Mouse (Mus musculus): ENCODE measurements around the gene Shisa5. TPM values are rescaled to one million over a fixed set of nuclear protein-coding genes. Genes with fewer than 3 reads are reported as not detected.

Gene Shisa5
- total and polyA plus RNA-seq, 3 experiments, result 153 to 170 (median 166) TPM

Other genes with a start within 250 kb of the Shisa5 start
- 4.4 and 6.6 TPM in 2 replicates for gene Nckipsd, start 230.2 kb upstream of the Shisa5 start, total RNA-seq (2012; rRNA removed)
- gene Nckipsd, start 230.2 kb upstream of the Shisa5 start, total RNA-seq (2014; rRNA removed), result 5.1 and 6.4 TPM in 2 replicates
- gene Nckipsd, start 230.2 kb upstream of the Shisa5 start, polyA plus RNA-seq (2012; ENCODE audit: insufficient read length, low read depth), result 11.9 and 13.2 TPM in 2 replicates
- 0.04 and 0.29 TPM in 2 replicates for gene Celsr3, start 212.2 kb upstream of the Shisa5 start, total RNA-seq (2012; rRNA removed)
- not detected in 2 replicates for gene Celsr3, start 212.2 kb upstream of the Shisa5 start, total RNA-seq (2014; rRNA removed)
- gene Celsr3, start 212.2 kb upstream of the Shisa5 start, polyA plus RNA-seq (2012; ENCODE audit: insufficient read length, low read depth), result 0.04 TPM in 1 of 2 replicates, not detected in the other
- gene Slc26a6, start 185.3 kb upstream of the Shisa5 start, total RNA-seq (2012; rRNA removed), result 5.0 and 5.2 TPM in 2 replicates
- gene Slc26a6, start 185.3 kb upstream of the Shisa5 start, total RNA-seq (2014; rRNA removed), result 3.4 and 5.0 TPM in 2 replicates
- 8.3 and 10.0 TPM in 2 replicates for gene Slc26a6, start 185.3 kb upstream of the Shisa5 start, polyA plus RNA-seq (2012; ENCODE audit: insufficient read length, low read depth)
- gene Tmem89, start 123.9 kb upstream of the Shisa5 start, total RNA-seq (2012; rRNA removed), result not detected in 2 replicates
- not detected in 2 replicates for gene Tmem89, start 123.9 kb upstream of the Shisa5 start, total RNA-seq (2014; rRNA removed)
- gene Tmem89, start 123.9 kb upstream of the Shisa5 start, polyA plus RNA-seq (2012; ENCODE audit: insufficient read length, low read depth), result not detected in 2 replicates
- 327 and 351 TPM in 2 replicates for gene Uqcrc1, start 101.9 kb upstream of the Shisa5 start, total RNA-seq (2012; rRNA removed)
- 301 and 326 TPM in 2 replicates for gene Uqcrc1, start 101.9 kb upstream of the Shisa5 start, total RNA-seq (2014; rRNA removed)
- gene Uqcrc1, start 101.9 kb upstream of the Shisa5 start, polyA plus RNA-seq (2012; ENCODE audit: insufficient read length, low read depth), result 293 and 301 TPM in 2 replicates
- 0.98 and 1.1 TPM in 2 replicates for gene Col7a1, start 85.0 kb upstream of the Shisa5 start, total RNA-seq (2012; rRNA removed)
- 0.31 and 0.86 TPM in 2 replicates for gene Col7a1, start 85.0 kb upstream of the Shisa5 start, total RNA-seq (2014; rRNA removed)
- gene Col7a1, start 85.0 kb upstream of the Shisa5 start, polyA plus RNA-seq (2012; ENCODE audit: insufficient read length, low read depth), result 2.0 and 3.0 TPM in 2 replicates
- gene Ucn2, start 52.6 kb upstream of the Shisa5 start, total RNA-seq (2012; rRNA removed), result not detected in 2 replicates
- gene Ucn2, start 52.6 kb upstream of the Shisa5 start, total RNA-seq (2014; rRNA removed), result not detected in 2 replicates
- gene Ucn2, start 52.6 kb upstream of the Shisa5 start, polyA plus RNA-seq (2012; ENCODE audit: insufficient read length, low read depth), result 0.40 and 0.49 TPM in 2 replicates
- gene Pfkfb4, start 46.8 kb upstream of the Shisa5 start, total RNA-seq (2012; rRNA removed), result 4.5 and 5.1 TPM in 2 replicates
- gene Pfkfb4, start 46.8 kb upstream of the Shisa5 start, total RNA-seq (2014; rRNA removed), result 5.9 and 6.5 TPM in 2 replicates
- 6.0 and 6.7 TPM in 2 replicates for gene Pfkfb4, start 46.8 kb upstream of the Shisa5 start, polyA plus RNA-seq (2012; ENCODE audit: insufficient read length, low read depth)
- 20.8 and 31.5 TPM in 2 replicates for gene Trex1, start 21.2 kb downstream of the Shisa5 start, total RNA-seq (2012; rRNA removed)
- 20.1 and 21.1 TPM in 2 replicates for gene Trex1, start 21.2 kb downstream of the Shisa5 start, total RNA-seq (2014; rRNA removed)
- 15.8 and 22.9 TPM in 2 replicates for gene Trex1, start 21.2 kb downstream of the Shisa5 start, polyA plus RNA-seq (2012; ENCODE audit: insufficient read length, low read depth)
- gene Atrip, start 35.6 kb downstream of the Shisa5 start, total RNA-seq (2012; rRNA removed), result 18.0 and 19.3 TPM in 2 replicates
- 16.2 and 17.6 TPM in 2 replicates for gene Atrip, start 35.6 kb downstream of the Shisa5 start, total RNA-seq (2014; rRNA removed)
- gene Atrip, start 35.6 kb downstream of the Shisa5 start, polyA plus RNA-seq (2012; ENCODE audit: insufficient read length, low read depth), result 21.3 and 24.1 TPM in 2 replicates
- gene Ccdc51, start 43.9 kb downstream of the Shisa5 start, total RNA-seq (2012; rRNA removed), result 18.2 TPM in 2 replicates
- 15.9 and 16.2 TPM in 2 replicates for gene Ccdc51, start 43.9 kb downstream of the Shisa5 start, total RNA-seq (2014; rRNA removed)
- 7.6 and 8.6 TPM in 2 replicates for gene Ccdc51, start 43.9 kb downstream of the Shisa5 start, polyA plus RNA-seq (2012; ENCODE audit: insufficient read length, low read depth)
- 255 and 369 TPM in 2 replicates for gene Tma7, start 44.0 kb downstream of the Shisa5 start, total RNA-seq (2012; rRNA removed)
- 336 and 356 TPM in 2 replicates for gene Tma7, start 44.0 kb downstream of the Shisa5 start, total RNA-seq (2014; rRNA removed)
- gene Tma7, start 44.0 kb downstream of the Shisa5 start, polyA plus RNA-seq (2012; ENCODE audit: insufficient read length, low read depth), result 494 and 529 TPM in 2 replicates
- under 0.01 TPM in 1 of 2 replicates, not detected in the other for gene Plxnb1, start 56.8 kb downstream of the Shisa5 start, total RNA-seq (2012; rRNA removed)
- not detected in 2 replicates for gene Plxnb1, start 56.8 kb downstream of the Shisa5 start, total RNA-seq (2014; rRNA removed)
- not detected in 2 replicates for gene Plxnb1, start 56.8 kb downstream of the Shisa5 start, polyA plus RNA-seq (2012; ENCODE audit: insufficient read length, low read depth)
- not detected in 2 replicates for gene Fbxw21, start 123.5 kb downstream of the Shisa5 start, total RNA-seq (2012; rRNA removed)
- gene Fbxw21, start 123.5 kb downstream of the Shisa5 start, total RNA-seq (2014; rRNA removed), result not detected in 2 replicates
- not detected in 2 replicates for gene Fbxw21, start 123.5 kb downstream of the Shisa5 start, polyA plus RNA-seq (2012; ENCODE audit: insufficient read length, low read depth)
- gene Fbxw13, start 157.4 kb downstream of the Shisa5 start, total RNA-seq (2012; rRNA removed), result not detected in 2 replicates
- not detected in 2 replicates for gene Fbxw13, start 157.4 kb downstream of the Shisa5 start, total RNA-seq (2014; rRNA removed)
- not detected in 2 replicates for gene Fbxw13, start 157.4 kb downstream of the Shisa5 start, polyA plus RNA-seq (2012; ENCODE audit: insufficient read length, low read depth)
- gene Fbxw20, start 196.2 kb downstream of the Shisa5 start, total RNA-seq (2012; rRNA removed), result not detected in 2 replicates
- not detected in 2 replicates for gene Fbxw20, start 196.2 kb downstream of the Shisa5 start, total RNA-seq (2014; rRNA removed)
- not detected in 2 replicates for gene Fbxw20, start 196.2 kb downstream of the Shisa5 start, polyA plus RNA-seq (2012; ENCODE audit: insufficient read length, low read depth)
- gene Fbxw14, start 249.1 kb downstream of the Shisa5 start, total RNA-seq (2012; rRNA removed), result not detected in 2 replicates
- not detected in 2 replicates for gene Fbxw14, start 249.1 kb downstream of the Shisa5 start, total RNA-seq (2014; rRNA removed)
- gene Fbxw14, start 249.1 kb downstream of the Shisa5 start, polyA plus RNA-seq (2012; ENCODE audit: insufficient read length, low read depth), result not detected in 2 replicates